Mouse (Mus musculus) lung, postnatal 14 days (tissue): ENCODE results near the gene Cldn34b2.
"Not testable (repeated sequence)": the region's sequence is repeated elsewhere in the genome, so short reads cannot be mapped to it uniquely, and the experiment has no call there.

ENCODE experiments used
- DNase-seq: peaks from one replicate; pipeline ENCODE4 v3.0.0; 2021

Gene Cldn34b2

GRCm38 (mm10) chrX:155128312-155128711 is at the start of gene Cldn34b2:
Cldn34b2 (minus strand) TSS chrX:155128412.
- DNase-seq, result not testable (repeated sequence)

- no peak for DNase-seq
Measured at GRCm38 (mm10) chrX:155177640-155178039, 49.4 kb upstream of the Cldn34b2 start.

GRCm38 (mm10) chrX:155177230-155177629 is 49.0 kb upstream of the Cldn34b2 start:
- no peak for DNase-seq

GRCm38 (mm10) chrX:155175568-155175967 is 47.4 kb upstream of the Cldn34b2 start:
- DNase-seq, result no peak

GRCm38 (mm10) chrX:155172310-155172709 is 44.1 kb upstream of the Cldn34b2 start:
- DNase-seq, result no peak

GRCm38 (mm10) chrX:155171754-155172153 is 43.5 kb upstream of the Cldn34b2 start:
- no peak for DNase-seq

GRCm38 (mm10) chrX:155169886-155170285 is 41.7 kb upstream of the Cldn34b2 start:
- no peak for DNase-seq

- no peak for DNase-seq
Measured at GRCm38 (mm10) chrX:155167667-155168066, 39.5 kb upstream of the Cldn34b2 start.

GRCm38 (mm10) chrX:155166313-155166712 is 38.1 kb upstream of the Cldn34b2 start:
- DNase-seq, result no peak

GRCm38 (mm10) chrX:155163553-155163952 is 35.3 kb upstream of the Cldn34b2 start:
- DNase-seq, result no peak

- no peak for DNase-seq
Measured at GRCm38 (mm10) chrX:155151868-155152267, 23.7 kb upstream of the Cldn34b2 start.

GRCm38 (mm10) chrX:155144718-155145117 is 16.5 kb upstream of the Cldn34b2 start:
- peak; percentile 72 for DNase-seq

- peak; percentile 3 for DNase-seq
Measured at GRCm38 (mm10) chrX:155098024-155098423, 30.2 kb downstream of the Cldn34b2 start.

- not testable (repeated sequence) for DNase-seq
Measured at GRCm38 (mm10) chrX:155093566-155093965, 34.6 kb downstream of the Cldn34b2 start, which contains the start of gene Magea2. Magea2 (minus strand) TSS chrX:155093666.

GRCm38 (mm10) chrX:155089693-155090092 is 38.5 kb downstream of the Cldn34b2 start, which contains the start of gene Magea1:
Magea1 (minus strand) TSS chrX:155089793.
- not testable (repeated sequence) for DNase-seq
